Mouse (Mus musculus): ENCODE results near the gene Sema3a.
"Not testable (repeated sequence)": the region's sequence is repeated elsewhere in the genome, so short reads cannot be mapped to it uniquely, and the experiment has no call there.

The Sema3a gene

DNA sequence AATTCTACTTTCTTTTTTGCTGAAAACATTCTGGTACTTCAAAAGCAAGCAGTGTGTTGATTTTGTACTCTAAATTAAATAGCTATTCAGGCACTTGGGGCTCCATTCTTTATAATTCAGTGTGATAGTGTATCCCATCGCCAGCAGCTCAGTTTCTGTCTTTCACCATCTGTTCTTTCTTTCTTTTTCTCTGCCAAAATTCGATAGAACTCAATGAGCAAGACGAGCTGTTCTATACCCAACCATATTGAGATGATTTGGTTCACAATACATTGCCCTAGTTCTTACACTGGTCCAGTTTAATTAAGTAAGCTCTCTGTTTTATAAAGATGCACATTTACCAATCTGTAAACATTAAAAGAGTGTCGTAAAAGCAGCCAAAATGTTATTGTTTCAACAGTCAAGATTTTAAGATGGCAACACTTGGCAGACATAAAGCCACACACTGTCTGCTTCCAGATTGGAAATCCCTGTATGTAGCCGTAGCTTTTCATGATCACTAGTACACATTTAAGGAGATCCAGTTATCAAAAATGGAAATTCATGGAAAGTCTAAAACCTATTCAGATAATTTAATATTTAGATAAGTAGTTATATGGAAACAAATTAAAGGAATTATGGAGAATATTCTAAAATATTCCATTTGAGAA is 296.2 kb downstream of the Sema3a start:
- no peak for DNase-seq (ENCODE audit: low spot score in 2 of 2)

- DNase-seq (ENCODE audit: low spot score in 2 of 2), result no peak
These were observed 303.5 kb downstream of the Sema3a start for GRCm38 (mm10) chr5:13428702-13429101.

DNA sequence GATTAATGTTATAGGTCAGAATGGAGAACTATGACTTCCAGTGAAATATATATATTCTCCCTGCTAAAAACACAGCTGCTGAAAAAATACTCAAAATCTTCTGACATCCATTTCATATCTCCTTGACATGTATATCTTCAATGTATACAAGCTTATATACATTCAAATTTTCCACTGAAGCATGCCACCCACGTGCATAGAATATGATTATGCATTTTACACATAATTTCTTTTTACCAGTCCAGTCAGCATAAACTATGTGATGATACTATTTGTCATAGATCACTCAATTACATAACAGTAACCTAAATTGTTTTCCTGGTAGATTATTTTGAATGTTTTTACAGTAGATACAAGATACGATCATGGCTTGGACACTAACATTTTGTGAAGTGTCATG is 306.6 kb downstream of the Sema3a start:
- DNase-seq (ENCODE audit: low spot score in 2 of 2), result no peak

- DNase-seq (ENCODE audit: low spot score in 2 of 2), result no peak
These were observed 307.4 kb downstream of the Sema3a start for GRCm38 (mm10) chr5:13432574-13432973.

DNA sequence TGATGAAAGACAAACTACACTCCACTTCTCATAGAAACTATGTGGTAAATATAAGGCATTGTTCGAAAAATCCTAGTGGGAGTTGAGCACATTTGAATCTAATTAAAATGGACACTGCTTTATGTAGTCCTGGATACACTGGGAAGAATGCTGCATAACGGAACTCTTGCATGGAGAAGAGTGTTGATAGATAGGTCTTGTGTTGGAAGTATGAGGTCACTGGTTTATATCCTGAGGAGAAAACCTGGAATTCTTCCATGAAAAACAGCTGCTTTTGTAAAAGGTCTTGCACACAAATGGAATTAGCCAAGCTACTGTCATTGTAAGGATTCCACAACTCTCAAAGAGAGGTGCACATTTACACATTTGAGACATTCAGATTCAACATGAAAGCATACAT is 308.1 kb downstream of the Sema3a start:
- no peak for DNase-seq (ENCODE audit: low spot score in 2 of 2)

DNA sequence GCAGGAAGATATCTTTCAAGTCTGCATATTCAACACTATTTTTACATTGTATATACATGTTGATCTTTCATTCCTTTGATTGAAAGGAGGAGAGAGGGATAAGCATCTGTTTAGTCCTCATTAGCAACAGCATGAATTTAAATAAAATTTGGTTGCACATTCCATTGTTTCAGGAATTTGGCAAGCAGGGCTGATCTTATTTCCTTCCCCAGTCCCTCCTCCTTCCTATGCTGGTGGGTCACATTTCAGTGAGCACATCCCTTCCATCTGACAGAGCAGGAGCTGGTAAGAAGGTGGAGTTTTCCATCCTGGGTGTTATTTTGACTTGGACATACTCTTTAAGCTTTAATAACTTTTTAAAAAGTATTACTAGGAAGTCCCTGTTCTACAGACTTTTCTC is 315.9 kb downstream of the Sema3a start:
- no peak for DNase-seq (ENCODE audit: low spot score in 2 of 2)

GRCm38 (mm10) chr5:13460182-13461001 is 335.2 kb downstream of the Sema3a start:
- DNase-seq (ENCODE audit: low spot score in 2 of 2), result no peak

DNA sequence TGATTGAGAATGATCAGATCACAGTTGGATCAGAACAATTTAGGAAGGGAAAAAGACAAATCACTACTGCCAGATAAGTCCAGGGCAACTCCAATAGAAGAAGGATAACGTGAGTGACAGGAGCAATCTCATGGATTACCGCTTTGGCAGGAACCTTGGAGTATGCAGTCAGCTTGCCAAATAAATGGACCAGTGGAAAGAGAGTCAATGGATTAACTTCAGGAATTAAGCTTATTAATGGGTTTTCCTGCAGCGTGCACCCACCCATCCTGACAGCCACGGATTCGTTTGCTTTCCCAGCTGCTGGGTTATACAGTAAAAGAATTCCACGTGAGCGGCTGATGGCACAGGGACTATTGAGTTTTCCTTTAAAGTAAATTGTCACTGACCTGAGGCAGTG is 343.6 kb downstream of the Sema3a start:
- DNase-seq (ENCODE audit: low spot score in 2 of 2), result no peak

DNA sequence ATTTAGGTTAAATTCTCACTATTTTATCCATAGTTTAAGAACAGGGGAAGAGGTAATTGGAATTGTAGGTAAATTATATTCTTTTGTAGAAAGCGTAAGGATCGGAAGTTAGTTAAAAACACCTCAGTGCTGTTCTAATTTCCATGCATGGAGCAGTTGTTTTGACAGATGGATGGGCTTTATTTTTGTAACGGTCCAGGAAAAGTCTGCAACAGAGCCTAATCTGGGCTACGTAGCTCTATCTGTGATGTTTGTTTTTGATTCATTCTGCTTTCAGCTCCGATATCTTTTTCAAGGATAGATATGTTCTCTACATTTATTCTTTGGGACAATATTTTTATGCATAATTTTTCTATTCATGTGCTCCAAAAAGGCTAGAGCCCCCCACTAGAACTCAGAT is 344.2 kb downstream of the Sema3a start:
- DNase-seq (ENCODE audit: low spot score in 2 of 2), result no peak

GRCm38 (mm10) chr5:13470057-13470905 is 345.1 kb downstream of the Sema3a start:
- no peak for DNase-seq (ENCODE audit: low spot score in 2 of 2)

- no peak for DNase-seq (ENCODE audit: low spot score in 2 of 2)
These were observed 352.4 kb downstream of the Sema3a start for GRCm38 (mm10) chr5:13477653-13478052.

DNA sequence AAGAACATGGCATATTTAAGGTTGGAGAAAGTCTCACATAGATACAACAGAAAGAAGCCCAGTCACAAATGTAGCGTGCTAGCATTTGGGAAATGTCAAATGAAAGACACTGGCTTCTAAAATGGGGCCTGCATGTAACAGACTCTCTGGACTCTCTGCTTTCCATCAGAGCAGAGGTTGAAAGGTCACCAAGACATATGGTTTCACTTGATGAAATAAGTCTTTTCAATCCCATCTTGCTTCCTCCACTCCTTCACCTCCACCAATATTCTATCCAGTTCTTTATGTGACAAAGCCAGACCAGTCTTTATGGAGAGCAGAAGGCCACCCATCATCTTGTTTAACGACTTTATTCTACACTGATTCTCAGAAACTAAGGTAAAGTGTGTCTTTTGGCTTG is 363.5 kb downstream of the Sema3a start:
- DNase-seq (ENCODE audit: low spot score in 2 of 2), result no peak

DNA sequence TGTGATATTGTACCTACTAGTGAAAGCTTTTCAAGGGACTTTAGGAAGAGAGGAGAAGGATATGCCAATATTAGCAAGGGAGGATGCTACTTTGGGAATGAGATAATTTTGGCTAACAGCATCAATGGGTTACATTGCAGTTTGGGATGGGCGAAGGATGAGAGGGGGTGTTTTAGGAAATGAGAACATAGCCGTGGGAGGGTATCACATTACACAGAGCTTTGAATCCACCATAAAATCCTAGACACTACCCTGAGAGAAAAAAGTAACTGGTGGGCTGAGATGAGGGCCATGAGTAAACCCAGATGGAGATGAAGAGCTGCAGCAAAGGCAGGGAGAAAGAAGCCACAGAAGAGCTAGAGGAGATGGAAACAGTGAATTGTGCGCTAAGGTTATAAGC is 370.8 kb downstream of the Sema3a start:
- not testable (repeated sequence) for DNase-seq (ENCODE audit: low spot score in 2 of 2)

DNA sequence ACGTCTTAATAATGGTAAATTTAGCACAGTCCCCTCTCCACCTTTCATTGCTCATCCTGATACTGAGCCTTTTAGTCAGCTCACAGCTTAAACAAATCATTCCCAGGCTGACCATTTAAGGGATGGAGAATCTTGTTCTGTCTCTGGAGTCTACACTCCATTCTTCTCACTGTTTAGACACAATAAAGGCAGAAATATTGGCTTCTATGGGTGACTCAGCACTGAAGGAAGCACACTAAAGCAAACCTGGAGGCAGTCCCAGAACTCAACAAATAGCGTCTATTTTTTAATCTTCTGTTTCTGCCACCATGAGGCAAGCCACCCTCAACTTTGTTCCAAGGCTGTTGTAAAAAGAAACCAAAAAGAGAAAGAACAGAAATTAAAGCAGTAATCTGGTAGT is 374.6 kb downstream of the Sema3a start:
- no peak for DNase-seq (ENCODE audit: low spot score in 2 of 2)

- no peak for DNase-seq (ENCODE audit: low spot score in 2 of 2)
These were observed 380.8 kb downstream of the Sema3a start for GRCm38 (mm10) chr5:13505839-13506499.

DNA sequence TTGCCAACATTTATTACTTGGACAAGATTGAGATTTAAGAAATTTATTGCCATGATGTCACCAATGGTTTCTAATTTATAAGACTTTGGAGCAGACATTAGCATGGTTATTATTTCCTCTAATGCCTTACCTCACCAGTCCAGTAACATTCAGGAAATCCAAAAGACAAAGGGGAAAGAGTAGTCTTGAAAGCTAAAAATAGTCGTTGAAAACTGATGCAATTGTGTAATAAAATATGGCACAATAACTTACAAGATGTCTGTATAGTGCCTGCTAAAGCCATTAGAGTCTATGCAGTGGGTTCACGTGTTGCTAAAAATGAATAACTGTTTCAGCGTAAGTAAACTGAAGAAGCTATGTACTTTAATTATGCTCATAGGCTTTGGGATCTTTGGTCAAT is 383.9 kb downstream of the Sema3a start:
- no peak for DNase-seq (ENCODE audit: low spot score in 2 of 2)

GRCm38 (mm10) chr5:13517018-13517417 is 391.8 kb downstream of the Sema3a start:
- no peak for DNase-seq (ENCODE audit: low spot score in 2 of 2)

DNA sequence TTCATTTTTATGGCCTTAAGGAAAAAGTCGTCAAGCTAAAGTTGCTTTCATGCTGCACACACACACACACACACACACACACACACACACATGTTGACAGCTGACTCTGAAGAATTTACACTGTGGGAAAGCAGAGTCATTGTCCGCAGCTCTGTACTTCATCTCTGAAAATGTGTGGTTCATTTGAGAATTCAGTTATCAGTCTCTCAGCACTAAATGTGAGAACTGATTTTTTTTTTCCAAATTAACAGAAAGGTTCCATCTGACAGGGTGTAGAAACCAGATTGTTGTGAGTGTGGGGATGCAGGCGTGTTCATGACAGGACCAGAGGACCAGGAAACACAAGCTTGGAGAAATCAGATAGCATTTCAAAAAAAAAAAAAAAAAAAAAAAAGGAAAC is 400.4 kb downstream of the Sema3a start:
- no peak for DNase-seq (ENCODE audit: low spot score in 2 of 2)

- no peak for DNase-seq (ENCODE audit: low spot score in 2 of 2)
These were observed 401.8 kb downstream of the Sema3a start for GRCm38 (mm10) chr5:13527037-13527464.

GRCm38 (mm10) chr5:13529226-13529625 is 404.0 kb downstream of the Sema3a start:
- no peak for DNase-seq (ENCODE audit: low spot score in 2 of 2)

DNA sequence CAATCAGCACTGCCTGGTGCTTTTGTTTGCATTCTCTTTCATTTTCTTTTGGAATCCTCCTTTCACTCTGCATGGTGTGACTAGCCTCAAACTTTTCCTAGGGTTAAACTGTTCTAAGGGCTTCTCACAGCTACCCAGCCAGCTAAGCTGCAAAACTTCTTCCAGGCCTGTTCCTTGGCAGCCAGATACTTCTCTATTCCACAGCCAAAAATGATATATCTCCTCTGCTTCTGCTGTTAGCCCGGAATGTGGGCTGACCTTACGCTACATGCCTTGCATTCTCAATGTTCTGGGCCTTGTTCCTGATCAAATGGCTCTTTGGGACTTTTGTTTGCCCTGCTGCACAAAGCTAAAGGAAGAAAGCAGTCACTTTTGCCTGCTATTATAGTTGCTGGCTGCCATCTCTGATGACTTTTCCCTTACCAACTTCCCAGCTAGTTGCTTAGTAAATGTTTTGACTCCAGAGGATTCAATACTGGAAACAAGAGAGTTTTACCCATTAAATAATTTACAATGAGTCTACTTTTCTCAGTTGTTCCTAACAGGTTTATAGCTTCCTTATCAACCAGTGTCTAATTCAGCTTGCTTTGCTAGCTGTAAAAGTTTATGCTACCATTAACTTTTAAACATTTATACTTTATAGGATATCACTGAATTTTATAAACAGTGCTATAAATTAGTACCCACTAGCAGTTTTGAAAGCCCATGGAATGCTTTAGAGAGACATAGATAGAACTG is 422.4 kb downstream of the Sema3a start:
- DNase-seq (ENCODE audit: low spot score in 2 of 2), result no peak
